Mouse (Mus musculus): Measurements from ENCODE around the gene Olfr470.
"Not testable (repeated sequence)": the region's sequence is repeated elsewhere in the genome, so short reads cannot be mapped to it uniquely, and the experiment has no call there.

The Olfr470 gene

DNA sequence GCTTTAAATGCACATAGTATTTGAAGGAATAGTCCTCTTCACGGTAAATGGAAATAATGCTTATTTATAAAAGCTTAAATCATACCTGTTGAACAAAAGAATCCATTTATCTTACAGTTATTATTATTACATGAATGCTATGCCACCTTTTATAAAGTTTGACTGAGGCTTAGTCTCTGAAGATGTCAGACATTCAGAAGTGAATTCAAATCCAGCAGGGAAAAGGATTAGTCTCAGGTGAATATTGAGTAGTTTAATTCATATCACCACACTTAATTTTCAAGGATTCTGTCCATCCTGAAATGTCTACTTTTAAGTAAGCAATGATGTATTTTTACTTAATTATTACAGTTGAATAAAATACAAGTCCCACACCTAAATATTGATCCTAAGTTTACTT is at the start of gene Olfr470:
TSS of gene Olfr470 (minus strand) at position 101 of the 400 bp plus-strand sequence.
- not testable (repeated sequence) for DNase-seq (ENCODE audit: low spot score)

DNA sequence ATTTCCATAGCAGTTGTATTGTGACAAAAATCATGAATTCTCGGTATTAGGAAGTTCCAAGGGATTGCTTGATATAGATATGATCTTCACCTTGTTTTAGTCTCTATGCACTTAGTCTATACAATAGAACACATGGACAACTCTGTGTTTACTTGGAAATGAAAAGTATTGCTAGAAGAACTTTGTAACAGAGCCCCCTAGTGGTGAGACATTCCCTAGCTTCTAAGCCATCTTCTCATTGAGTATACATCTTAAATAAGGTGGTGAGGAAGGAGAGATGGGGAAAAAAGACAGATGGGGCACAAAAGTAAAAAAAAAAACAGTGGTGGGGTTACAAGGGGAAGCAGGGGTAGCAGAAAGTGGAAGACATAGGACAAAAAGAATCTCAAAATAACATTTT is 5.6 kb downstream of the Olfr470 start:
- no peak for DNase-seq (ENCODE audit: low spot score)

DNA sequence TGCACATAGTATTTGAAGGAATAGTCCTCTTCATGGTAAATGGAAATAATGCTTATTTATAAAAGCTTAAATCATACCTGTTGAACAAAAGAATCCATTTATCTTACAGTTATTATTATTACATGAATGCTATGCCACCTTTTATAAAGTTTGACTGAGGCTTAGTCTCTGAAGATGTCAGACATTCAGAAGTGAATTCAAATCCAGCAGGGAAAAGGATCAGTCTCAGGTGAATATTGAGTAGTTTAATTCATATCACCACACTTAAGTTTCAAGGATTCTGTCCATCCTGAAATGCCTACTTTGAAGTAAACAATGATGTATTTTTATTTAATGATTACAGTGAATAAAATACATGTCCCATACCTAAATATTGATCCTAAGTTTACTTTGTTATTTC is 21.8 kb downstream of the Olfr470 start, which contains the start of gene Olfr469:
TSS of gene Olfr469 (minus strand) at position 101 of the 400 bp plus-strand sequence.
- not testable (repeated sequence) for DNase-seq (ENCODE audit: low spot score)

DNA sequence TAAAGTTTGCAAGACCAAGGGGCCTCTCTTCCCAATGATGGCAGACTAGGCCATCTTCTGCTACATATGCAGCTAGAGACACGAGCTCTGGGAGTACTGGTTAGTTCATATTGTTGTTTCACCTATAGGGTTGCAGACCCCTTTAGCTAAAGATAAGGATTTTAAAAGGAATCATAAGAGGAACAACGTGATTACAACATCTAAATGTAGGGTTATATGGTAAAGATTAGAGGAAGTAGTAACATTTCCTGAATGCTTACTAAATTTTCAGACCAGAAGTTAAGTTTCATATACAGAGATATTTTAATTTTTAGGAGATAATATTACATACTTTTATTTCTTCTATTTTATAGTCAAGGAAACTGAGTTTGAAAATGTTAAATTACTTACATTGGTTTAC is 23.4 kb downstream of the Olfr470 start:
- DNase-seq (ENCODE audit: low spot score) = not testable (repeated sequence)

DNA sequence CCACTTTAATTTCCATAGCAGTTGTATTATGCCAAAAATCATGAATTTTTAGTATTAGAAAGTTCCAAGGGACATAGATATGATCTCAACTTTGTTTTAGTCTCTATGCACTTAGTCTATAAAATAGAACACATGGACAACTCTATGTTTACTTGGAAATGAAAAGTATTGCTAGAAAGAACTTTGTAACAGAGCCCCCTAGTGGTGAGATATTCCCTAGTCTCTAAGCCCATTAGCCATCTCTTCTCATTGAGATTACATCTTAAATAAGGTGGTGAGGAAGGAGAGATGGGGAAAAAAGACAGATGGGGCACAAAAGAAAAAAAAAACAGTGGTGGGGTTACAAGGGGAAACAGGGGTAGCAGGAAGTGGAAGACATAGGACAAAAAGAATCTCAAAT is 27.8 kb downstream of the Olfr470 start:
- DNase-seq (ENCODE audit: low spot score) = no peak

DNA sequence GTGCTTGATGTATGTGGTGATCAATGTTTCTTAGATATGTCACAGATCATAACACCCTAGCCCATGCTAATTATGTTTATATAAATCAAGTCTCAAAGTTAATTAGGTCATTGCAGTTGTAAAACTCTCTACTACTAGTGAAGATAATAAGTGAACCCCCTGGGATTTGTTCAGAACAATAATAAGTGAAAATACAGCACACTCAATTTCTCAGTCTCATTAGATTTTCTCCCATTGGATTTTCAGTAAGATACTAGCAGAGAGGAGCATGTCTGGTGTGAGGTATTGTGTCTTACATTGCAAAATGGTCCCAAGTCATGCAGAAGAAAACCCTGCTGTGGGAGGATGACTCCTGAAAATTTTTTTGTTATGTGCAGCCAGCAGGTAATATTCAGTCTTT is 35.3 kb downstream of the Olfr470 start, which contains the start of gene Olfr467:
TSS of gene Olfr467 (plus strand) at position 301 of the 400 bp plus-strand sequence.
- no peak for DNase-seq (ENCODE audit: low spot score)

DNA sequence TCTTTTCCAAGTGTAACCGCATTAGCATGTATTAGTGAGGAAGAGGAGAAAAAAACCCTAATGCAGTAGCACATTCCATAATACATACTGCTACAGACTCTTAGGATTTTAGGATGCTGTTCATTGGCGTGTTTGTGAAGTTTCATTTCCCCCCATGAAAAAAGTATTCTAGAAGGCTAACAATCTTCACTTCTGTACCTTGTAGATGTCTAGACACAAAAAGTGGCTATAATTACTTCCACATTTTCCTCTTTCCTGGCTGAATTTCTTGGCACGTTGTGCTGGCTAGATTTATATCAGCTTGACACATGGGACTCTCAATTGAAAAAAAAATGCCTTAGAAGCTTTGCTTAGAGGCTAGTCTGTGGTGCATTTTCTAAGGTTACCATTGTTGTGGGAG is 45.2 kb downstream of the Olfr470 start:
- no peak for DNase-seq (ENCODE audit: low spot score)

DNA sequence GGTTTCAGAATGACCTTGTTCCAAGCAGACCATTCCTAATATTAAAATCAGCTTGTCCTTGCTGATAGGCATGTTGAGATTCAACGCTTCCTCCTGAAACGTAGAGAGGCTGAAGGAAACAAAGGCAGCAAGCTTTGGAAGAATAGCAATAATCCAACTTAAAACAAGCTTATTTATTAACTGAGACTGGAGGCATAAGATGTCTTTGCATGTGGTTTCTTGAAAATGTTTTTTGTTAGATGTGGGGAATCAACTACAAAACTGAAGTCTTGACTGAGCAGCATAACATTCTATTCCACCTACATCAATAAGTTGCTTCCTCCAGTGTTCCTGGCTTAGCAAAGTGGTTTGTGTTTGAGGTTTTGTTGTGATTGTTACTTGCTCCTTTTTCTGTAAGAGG is 46.2 kb downstream of the Olfr470 start, which contains the start of gene Ovch2:
TSS of gene Ovch2 (minus strand) at position 101 of the 400 bp plus-strand sequence.
- no peak for DNase-seq (ENCODE audit: low spot score)

DNA sequence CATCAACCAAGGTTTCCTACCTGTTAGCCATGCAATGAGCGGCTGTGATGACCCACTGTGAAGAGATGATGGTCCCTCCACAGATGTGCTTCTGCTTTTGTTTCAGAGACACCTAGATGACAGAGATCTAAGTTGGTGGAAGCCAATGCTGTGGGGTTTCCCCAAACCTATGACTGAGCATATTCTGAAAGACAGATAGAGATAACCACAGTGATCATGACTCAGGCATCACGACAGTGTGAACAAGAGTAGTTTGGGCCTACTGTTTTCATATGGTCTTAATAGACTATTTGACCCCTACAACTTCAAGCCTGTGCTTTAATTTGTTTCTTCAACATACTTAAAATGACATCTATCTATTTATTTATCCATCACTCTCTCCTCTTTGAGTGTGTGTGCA is 50.8 kb downstream of the Olfr470 start:
- DNase-seq (ENCODE audit: low spot score) = no peak

Data from testis, postnatal 14 days (tissue).